Mouse (Mus musculus): ENCODE measurements at regions not wholly inside any gene's neighbourhood (a gene's known extent, or its start where the extent isn't known, plus 50 kb on each side); places are given as distances from the start of the nearest gene placed in this dataset.
A peak's percentile ranks its signal among the peaks of the same experiment; 100 is the strongest.

GRCm38 (mm10) chr3:34466312-34466711 lies 183.9 kb upstream of the Sox2 start:
- no peak for DNase-seq (ENCODE audit: low read depth, low spot score)

- DNase-seq (ENCODE audit: low read depth, low spot score), result no peak
These were observed 185.0 kb upstream of the Sox2 start for GRCm38 (mm10) chr3:34465040-34465831.

GRCm38 (mm10) chr3:34458766-34459165 lies 191.4 kb upstream of the Sox2 start:
- DNase-seq (ENCODE audit: low read depth, low spot score), result no peak

GRCm38 (mm10) chr3:34457821-34458220 lies 192.4 kb upstream of the Sox2 start:
- no peak for DNase-seq (ENCODE audit: low read depth, low spot score)

DNA sequence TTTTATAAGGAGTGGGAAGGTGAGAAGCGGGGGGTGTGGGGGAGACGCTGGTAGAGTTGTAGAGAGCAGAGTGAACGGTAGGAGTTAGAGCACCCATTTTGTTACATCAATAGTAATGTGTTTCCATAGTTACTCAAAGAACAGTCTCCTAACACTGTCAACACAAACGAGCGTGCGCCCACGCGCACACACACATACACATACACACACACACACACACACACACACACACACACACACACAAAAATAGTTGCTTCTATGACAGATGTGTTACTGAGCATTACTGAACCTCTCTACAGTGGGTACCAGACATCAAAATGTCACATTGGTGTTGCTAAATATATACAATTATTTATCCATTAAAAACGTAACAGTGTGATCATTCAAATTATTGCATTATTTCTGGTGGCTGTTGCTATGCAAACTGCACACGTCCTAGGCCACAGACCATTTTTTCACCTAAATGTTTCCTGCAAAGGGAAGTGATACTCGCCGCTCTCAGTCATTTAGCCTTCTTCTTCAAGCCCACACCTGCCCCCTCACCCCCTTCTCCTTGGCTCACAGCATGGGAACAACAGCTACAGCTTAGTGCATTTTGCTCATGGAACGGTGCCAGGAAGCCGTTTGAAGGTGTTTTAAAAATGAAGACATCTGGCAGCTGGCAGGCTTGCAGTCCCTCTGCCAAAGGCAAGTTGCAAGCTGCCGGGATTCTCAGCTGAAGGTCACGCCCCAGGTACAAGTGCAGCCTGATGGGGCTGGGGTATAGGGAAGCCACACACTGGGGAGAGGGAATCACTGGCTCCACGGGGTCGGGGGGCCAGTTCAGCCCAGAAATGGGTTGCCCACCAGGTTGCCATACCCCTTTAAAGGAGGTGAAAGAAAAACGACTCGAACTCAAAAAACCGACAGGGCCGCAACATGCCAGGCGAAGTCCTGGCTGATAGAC lies 193.4 kb upstream of the Sox2 start:
- DNase-seq (ENCODE audit: low read depth, low spot score), result no peak

- DNase-seq (ENCODE audit: low read depth, low spot score), result no peak
These were observed 196.1 kb upstream of the Sox2 start for GRCm38 (mm10) chr3:34454026-34454624.

GRCm38 (mm10) chr3:34445354-34445753 lies 204.9 kb upstream of the Sox2 start:
- DNase-seq (ENCODE audit: low read depth, low spot score), result no peak

DNA sequence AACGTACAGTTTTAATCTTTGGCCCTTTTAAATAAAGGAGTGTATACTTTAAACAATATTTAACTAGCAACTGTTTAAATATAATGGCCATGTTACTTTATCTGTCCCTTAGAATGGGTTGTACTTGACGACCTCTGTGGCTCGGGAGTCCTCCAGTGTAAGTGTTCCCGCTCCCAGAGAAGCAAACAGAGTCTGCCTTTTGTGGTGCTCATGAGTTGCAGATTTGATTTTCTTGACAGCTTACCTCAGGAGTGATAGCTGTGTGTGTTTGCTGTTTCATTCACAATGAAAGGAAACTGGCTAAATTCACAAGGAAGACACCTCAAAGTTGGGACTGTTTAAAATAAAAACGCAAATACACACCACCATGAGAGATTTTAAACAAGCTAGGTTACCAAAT lies 205.4 kb upstream of the Sox2 start:
- no peak for DNase-seq (ENCODE audit: low read depth, low spot score)

DNA sequence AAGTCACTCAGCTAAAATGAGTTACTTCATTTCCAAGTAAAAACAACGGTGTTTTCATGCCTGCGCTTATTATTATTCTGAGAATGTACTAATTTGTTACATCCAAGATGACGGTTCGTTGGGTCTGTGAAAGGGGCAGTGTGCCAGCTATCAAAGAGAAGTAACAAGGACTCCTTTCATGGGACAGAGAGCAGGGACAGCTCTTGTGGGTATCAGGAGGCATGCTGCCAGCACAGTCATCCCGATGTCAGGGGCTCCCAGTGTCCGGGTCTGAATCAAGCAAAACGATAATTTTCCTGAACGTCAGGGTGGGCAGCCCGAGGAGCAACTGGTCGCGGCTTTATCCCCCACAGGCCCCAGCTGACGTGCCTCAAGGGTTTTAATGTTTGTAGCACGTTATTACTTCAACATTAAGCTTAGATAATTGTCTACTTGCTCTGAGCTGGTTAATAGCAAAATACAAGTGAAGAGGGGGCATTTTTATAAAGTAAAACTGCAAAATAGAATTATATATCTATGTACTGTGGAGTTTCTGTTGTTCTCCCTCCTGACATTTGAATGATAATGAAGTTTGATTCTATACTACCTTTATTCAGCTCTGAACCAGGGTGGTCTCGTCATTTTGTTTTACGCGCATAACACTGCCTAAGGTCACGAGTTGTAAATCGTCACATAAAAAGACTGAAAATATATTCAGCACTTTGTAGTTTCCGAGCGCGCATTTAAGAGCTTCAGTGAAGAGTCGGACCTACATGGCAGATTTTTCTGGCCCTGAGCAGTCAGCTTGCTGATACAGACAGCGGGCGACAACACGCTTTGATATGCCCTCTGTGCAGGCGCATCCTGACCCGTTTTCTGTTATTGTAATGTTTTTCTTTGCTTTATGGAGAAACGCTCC lies 206.2 kb upstream of the Sox2 start:
- DNase-seq (ENCODE audit: low read depth, low spot score), result no peak

GRCm38 (mm10) chr3:34443307-34443706 lies 206.9 kb upstream of the Sox2 start:
- no peak for DNase-seq (ENCODE audit: low read depth, low spot score)

DNA sequence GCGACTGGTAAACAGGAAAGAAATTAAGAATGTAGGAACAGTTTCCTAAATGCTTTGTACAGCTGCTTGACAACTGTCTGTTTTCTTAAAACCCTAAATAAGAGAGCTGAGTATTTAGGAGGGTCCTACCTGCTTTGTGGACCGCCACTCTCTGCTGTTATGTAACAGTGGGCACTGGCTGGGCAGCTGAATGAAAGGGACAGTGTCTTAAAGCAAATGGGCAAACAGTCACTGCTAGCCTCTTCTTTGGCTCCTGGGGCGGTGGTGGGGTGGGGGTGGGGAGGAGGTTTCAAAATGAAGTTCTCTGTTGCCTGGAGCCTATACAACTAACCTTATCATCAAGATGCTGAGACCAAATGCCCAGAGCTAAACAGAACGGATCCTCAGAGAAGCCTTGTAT lies 208.4 kb upstream of the Sox2 start:
- no peak for DNase-seq (ENCODE audit: low read depth, low spot score)

DNA sequence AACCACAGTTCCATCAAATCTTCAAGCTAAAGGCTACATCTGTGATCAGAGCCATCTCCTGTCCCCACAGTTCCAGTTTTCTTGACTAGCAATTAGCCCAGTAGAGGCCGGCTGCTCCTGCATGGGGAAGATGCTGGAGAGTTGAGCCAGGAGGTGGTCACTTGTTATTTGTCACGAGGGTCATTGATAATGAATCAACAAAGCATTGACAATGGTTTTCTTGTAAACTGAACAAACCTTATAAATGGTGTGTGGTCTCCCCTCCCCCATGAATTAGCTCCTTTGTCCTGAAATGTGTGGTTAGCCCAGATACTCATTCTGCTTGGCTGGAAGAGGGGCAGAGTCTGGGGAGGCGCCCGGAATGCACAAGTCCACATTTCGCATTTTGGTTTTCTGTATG lies 208.9 kb upstream of the Sox2 start:
- no peak for DNase-seq (ENCODE audit: low read depth, low spot score)

- no peak for DNase-seq (ENCODE audit: low read depth, low spot score)
These were observed 215.3 kb upstream of the Sox2 start for GRCm38 (mm10) chr3:34434901-34435300.

GRCm38 (mm10) chr3:34427967-34428366 lies 222.2 kb upstream of the Sox2 start:
- no peak for DNase-seq (ENCODE audit: low read depth, low spot score)

GRCm38 (mm10) chr3:34427495-34427894 lies 222.7 kb upstream of the Sox2 start:
- no peak for DNase-seq (ENCODE audit: low read depth, low spot score)

- DNase-seq (ENCODE audit: low read depth, low spot score), result no peak
These were observed 223.2 kb upstream of the Sox2 start for GRCm38 (mm10) chr3:34426955-34427354.

DNA sequence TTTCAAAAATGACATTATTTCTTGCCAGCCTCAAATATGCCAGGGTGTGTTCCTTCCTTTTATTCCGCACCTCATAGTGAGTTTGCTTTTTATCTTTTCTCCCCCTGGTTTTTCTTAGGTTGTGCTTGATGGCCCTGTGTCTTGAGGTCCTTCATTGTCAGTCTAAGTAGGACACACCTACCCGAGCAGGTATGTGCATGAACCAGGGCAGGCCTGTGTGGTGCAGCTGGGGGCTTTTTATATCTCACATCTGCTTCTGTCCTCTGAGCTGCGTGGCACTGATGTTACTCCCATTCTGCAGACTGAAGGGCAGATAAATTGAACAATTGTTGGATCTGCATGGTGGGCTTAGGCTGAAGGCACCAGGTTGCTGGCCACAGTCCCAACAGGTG lies 238.3 kb upstream of the Sox2 start:
- no peak for DNase-seq (ENCODE audit: low read depth, low spot score)

- peak; percentile 28 for DNase-seq (ENCODE audit: low read depth, low spot score)
These were observed 238.9 kb upstream of the Sox2 start for GRCm38 (mm10) chr3:34411142-34411914.

DNA sequence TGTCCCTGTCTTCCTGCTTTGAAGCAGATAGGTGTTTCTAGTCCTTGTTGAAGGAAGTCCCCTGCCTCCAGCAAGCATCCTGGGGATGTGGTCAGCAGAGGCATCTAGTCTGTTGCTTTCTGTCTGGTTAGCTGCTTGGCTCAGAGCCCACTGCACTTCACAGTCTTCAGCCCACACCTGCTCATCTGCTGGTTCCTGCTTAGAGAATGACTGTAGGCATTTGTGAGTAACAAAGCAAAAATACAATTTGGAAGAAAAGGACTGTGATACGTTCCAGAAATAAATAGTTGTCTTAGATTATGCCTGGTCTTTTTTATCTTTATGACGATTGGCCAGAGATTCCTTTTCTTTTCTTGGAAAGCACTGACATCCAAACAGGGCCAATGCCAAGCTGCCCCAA lies 246.6 kb upstream of the Sox2 start:
- no peak for DNase-seq (ENCODE audit: low read depth, low spot score)

- DNase-seq (ENCODE audit: low read depth, low spot score), result peak; percentile 64
These were observed 258.9 kb upstream of the Sox2 start for GRCm38 (mm10) chr3:34391275-34391674.
